Mouse (Mus musculus) thymus, adult 18-20 months (tissue): ENCODE results near the gene Slc12a8.

Source experiments
- DNase-seq, 2 experiments: peaks; one replicate each; pipeline ENCODE4 v3.0.0; 2022; ENCODE audit warnings: mixed read lengths in 2 of 2

Slc12a8 gene

DNA sequence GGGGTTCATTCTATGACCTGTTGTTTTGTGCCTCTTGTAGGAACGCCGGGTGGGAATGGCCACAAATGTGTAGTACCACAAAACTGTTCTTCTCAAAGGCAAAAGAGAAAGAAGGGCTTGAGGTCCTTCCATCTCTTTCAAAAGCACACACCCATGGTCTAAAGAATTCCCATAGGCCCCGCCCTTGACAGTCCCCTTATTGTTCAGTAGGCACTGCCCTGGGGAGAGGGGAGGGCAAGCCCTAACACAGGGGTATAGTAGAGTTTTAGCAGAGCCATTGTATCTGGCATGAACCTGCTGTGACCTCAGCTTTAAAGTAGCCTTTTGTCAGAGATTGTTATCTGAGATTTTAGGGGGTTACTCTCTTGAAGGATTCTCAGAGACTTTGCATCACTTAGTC, 98.9 kb downstream of the Slc12a8 start:
- DNase-seq: no peak

DNA sequence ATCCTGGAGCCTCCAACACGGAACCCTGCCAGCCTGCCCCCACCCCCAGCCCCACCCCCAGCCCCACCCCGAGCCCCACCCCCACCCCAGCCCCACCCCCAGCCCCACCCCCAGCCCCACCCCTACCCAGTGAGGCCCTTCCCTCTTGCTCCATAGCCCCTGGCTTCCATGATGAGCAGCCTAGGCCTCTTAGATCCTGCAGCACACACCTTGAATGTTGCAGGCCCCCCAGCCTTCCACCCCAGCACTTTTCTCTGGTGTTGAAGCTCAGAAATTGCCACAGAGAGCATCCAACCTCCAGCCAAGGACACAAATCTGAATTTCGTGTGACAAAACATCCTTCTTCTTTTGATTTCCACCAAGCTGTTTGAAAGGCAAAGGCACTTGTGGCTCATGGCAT, 104.7 kb downstream of the Slc12a8 start:
- DNase-seq: no peak

DNA sequence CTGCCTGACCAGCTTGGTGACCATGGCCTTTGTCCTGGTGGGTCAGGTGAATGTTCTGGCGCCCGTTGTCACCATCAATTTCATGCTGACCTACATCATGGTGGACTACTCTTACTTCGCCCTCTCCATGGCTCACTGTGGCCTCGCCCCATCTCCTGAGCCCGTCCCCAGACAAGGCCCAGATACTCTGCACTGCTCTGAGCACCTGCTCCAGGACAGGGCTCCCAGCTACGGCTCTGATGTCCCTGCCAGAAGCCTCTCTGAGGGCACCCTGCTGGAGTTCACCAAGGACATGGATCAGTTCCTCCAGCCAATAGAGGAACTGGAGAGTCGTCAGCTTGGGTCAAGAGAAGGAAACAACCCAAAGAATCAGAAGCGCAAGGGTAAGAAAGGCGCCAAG, 107.5 kb downstream of the Slc12a8 start:
- no peak for DNase-seq

DNA sequence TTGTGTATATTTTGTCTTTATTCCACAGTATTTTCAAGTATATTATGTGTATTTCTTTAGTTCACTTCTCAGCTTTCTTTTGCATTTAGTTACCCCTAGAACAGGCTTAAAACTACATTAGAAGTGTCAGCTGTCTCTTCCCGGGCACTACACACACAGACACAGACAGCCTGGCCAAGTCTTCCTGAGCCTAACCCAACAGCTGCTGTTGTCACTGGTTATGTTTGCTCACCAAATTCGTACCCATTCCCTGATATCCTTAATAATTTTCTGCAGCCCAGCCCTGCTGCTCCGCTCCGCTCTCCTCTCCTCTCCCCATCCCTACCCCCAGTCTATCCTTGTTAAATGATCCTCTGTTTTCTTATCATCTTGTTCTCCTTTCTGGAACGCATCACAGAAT, 112.4 kb downstream of the Slc12a8 start:
- no peak for DNase-seq

DNA sequence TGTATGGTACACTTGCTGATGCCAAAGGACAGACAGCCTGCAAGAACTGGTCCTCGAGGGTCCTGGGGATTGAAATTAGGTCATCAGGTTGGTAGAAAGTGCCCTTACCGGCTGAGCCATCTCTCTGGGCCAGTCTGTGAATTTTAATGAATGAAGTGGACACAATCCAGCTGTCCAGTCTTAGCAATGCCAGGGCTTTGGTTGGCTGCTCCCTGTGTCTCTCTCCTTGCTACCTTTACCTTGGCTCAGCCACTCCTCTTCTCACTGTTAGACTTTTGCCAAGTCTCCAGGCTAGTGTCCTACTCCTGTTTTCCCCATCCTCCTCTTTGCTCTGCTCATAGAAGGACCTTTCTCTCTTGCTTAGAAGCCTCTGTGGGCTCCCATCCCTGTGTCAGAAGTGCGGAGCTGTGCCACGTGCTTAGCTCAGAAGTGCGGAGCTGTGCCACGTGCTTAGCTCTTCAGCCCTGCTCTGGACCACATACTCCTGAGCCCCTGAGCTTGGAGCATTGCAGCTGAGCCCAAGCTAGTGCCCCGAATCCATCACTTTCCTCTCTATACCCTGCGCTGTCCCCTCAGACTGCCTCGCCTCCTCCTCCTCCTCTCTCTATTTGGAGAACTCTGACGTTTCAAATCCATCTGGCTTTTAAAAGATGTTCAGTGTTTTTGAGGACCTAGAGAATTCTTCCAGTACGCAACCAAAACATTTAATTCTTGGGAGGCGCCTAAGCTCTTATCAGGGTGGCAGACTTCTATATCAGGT, 118.9 kb downstream of the Slc12a8 start:
- DNase-seq: no peak

DNA sequence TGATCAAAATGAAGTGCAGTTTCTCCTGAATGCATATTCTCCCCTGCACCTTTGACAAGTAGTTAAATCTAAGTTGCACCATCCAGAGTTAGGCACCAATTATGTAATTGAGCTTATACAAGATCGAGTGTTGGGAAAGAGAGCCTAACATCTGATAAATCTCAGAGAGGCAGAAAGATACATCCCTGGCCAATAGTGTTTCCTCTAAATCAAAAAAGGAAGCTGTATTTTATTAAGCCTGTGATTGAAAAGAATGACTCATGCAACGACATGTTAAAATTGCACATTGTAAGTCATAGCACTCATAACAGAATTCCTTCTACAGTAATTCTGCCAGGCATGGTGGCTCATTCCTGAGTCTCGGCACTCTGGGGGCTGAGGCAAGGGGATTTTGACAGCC, 124.7 kb downstream of the Slc12a8 start:
- DNase-seq: no peak

DNA sequence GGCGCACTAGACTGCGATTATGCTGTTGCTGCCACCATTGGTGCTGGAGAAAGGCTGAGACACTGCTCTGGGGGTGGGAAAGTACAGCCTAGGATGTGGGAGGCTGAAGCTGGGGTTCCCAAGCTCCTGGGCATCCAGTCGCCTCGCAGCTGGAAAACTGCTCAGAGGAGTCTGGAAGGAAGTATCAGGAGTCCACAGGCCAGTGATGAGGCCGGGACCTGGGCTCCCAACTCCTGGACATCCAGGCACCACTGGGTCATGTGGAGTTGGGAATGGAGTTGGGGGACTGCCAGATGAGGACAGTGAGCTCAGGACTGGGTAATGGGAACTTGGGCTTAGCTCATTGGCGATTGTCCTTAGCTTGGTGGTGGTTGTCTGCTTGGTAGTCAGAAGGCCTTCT, 136.0 kb downstream of the Slc12a8 start:
- DNase-seq: no peak

DNA sequence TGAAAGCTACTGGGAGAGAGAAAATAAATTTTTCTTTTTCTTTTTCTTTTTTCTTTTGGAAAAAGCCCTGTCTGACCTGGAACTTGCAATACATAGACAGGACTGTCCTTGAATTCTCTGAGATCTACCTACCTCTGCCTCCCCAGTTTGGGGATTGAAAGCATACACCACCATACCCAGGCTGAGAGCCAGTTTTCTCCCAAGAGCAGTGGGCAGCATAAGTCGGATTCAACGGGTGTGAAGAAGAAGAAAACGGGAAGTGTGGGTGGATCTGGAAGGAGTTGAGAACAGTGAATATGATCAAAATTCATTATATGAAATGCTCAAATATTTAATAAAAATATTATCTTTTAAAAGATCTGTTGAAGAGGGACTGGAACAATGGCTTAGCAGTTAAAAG, 138.3 kb downstream of the Slc12a8 start:
- no peak for DNase-seq

DNA sequence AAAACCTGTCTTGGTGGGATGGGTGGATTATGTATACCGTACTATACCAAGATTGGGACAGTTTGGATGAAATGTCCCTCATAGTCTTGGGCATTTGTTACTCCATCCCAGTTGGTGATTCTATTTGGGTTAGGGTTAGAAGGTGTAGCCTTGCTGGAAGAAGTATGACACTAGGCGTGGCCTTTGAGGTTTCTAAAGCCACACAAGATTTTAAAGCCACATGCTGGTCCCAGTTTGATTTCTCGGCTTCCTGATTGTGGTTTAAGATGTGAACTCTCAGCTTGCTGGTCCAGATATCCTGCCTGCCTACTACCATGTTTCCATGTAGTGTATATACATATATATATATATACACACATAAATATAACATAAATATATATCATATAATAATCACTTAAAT, 140.1 kb downstream of the Slc12a8 start:
- DNase-seq: no peak

DNA sequence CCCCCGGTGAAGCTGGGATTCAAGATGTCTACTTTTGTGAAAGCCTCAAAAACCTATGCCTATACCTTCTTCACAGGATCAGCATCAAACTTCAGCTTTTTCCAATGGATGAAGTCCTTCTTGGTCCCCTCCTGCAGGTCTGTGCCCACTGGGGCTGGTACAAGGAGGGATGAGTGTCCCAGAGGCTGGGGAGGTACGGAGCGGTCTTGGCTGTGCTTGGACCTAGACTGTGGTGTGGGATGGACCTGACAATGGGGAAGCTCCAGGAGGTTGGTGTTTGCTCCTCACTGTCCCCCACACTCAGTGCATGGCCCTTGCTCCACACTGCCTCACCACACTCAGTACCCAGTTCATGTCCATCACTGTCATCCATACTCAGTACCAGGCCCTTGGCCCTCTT, 141.0 kb downstream of the Slc12a8 start:
- no peak for DNase-seq

DNA sequence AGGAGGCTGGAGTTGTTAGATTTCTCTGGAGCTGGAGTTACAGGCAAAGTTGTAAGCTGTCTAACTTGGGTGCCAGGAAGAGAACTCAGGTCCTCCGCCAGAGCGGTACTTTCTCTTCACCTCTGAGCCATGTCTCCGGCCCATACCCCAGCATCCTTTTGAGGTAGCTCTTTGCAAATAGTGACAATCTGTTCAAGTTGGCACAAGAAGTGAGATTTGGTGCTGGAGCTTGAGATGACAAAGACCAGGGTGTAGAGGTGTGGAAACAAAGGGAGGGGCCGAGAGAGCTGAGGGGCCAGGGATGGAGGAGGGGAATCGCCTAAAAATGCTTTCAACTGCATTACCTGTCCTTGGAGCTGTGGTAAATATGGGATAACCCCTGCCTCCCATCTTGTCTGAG, 142.4 kb downstream of the Slc12a8 start:
- DNase-seq: no peak

DNA sequence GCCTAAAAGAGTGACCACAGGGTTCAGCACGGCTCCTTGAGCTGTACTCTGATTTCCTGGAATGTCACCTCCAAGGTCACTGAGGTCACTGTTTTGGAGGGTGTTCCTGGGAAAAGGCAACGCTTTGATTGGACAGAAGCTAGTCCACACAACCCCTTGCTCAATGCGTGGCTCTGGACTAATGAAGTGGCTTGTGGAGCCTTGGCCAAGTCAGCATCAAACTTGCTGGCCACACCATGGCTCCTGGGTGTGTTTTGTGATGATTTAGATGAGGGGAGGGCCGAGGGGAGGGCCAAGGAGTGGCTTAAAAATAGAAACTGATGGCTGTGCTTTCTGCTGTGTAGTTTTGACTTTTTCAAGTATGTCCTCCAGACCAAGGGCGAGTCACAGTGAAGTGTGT, 143.0 kb downstream of the Slc12a8 start:
- DNase-seq: no peak

DNA sequence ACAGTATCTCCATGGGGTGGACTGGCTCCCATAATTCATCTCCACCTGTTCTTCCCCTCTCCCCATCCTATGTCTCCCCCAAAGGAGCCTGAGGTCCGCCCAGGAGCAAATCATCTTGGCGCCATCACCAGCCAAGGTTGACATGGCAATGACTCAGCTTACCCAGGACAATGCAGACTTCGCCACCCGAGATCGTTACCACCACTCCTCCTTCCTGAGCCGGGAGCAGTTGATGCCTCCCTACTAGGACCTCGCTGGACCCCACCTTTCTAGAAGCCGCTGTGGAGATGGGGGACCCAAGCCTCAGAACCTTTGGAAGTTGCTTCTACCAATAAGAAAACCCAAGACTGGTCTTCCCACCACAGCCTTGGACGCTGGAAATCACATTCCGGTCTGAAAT, 145.7 kb downstream of the Slc12a8 start:
- DNase-seq: no peak

DNA sequence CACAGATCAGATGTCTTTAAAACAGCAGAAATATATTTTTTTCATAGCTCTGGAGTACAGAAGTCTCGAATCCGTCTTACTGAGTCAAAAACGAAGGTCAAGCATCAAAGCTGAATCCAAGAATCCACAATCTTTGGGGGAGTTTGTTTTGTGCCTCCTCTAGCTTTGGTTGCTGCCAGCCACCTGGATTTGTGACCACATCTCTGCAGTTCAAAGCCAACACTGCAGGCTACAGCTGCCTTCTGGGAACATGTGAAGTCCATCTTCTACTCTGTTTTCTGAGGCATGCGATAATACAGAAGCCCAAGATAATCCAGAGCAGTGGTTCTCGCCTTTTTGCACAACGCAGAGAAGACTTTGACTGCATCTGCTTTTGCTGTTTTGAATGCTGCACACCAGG, 149.1 kb downstream of the Slc12a8 start:
- no peak for DNase-seq

DNA sequence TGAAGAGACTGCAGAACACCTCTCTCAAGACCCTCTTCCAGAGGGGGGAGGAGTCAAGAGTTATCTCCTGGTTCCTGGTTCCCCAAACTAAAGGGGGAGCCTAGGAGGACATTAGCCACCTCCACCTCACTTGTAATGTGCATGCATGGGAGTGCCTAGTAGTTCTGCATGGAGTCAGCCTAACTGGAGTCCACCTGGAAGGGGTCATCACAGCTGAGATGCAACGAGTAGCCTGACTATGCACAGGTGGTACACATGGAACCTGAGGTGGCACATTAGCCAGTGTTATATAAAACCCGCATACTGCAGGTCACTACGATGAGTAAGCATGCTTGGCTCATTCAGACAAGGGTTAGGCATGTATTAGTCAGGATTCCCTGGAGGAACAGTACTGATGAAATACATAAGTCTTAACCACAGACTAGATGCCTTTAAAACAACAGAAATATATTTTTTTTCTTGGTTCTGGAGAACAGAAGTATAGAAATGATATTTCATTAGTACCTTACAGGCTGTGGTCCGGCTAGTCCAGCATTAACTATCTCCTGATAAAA, 149.9 kb downstream of the Slc12a8 start:
- no peak for DNase-seq

DNA sequence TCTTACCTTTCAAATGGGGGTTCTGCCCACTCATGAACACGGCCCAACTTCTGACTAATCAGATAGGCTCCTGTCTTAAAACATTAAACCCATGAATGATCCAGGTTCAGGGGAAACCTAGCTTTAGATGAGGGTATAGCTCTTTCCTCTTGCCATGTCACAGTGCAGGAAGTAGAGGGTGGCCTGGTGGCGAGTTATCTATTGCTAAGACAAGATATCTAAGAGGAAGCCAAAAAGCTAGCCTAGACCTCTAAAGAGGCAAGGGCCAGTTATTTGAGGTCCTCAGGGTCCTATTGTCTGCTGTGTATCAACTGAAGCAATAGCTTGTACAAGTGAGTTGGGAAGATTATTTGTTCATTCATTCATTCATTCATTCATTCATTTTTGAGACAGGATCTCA, 151.3 kb downstream of the Slc12a8 start:
- DNase-seq: no peak

DNA sequence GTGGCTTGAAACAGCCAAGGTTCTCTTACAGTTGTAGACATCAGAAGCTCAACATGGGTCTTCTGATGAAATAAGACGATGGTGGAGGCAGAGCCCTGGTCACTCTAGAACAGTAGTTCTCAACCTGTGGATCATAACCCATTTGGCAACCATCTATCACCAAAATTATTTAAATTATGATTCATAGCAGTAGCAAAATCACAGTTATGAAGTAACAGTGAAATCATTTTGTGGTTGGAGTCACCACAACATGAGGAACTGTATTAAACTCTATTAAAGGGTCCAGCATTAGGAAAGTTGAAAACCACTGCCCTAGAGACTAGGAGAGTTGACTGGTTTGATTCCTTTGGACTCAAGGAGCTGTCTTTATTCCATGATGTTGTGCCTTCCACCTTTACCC, 151.9 kb downstream of the Slc12a8 start:
- no peak for DNase-seq

DNA sequence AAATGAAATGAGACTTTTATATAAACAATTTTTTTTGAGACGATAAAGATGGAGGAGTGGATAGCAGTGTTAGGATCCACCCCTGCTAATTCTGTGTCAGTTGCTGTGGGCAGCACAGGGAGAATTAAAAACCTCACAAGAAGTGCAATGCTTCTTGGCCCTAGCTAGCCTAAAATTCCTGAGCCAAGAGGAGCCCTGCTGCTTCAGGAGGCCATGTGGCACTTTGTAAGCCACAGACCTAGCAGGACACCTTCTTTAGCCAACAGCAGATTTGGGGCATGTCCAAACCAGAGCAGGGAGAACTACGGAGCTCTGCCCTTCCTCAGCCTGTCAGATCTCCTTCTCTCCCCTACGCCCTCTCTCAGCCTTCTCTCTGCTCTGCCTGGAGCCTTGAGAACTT, 153.2 kb downstream of the Slc12a8 start:
- no peak for DNase-seq

DNA sequence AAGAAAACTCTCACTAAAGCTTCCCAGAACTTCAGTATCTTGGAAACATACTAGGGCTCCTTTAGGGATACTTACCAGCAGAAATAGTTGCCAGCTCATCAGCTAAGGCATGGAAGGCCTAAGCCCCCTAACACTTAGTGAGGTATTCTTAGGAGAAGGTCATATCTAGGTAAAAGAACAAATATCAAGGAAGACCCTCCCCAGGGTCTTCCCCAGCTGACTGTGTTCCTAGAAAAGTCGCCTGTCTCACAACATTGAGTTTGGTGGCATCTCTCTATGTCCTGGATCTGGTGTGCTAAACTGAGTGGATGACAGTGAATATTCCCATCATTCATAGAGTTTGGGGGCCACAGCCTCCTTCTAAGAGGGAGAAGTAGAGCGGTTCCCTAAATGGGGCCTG, 153.8 kb downstream of the Slc12a8 start:
- no peak for DNase-seq

DNA sequence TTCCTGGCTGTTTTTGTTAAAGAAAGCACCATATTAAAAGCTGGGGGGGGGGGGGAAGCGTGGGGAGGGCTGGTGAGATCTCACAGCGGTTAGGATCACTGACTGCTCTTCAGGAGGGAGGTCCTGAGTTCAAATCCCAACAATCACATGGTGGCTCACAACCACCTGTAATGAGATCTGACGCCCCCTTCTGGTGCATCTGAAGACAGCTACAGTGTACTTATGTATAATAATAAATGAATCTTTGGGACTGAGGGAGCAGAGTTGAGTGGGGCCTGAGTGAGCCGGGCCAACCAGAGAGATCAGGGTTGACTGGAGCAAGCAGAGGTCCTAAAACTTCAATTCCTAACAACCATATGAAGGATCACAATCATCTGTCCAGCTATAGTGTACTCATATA, 155.1 kb downstream of the Slc12a8 start:
- no peak for DNase-seq

DNA sequence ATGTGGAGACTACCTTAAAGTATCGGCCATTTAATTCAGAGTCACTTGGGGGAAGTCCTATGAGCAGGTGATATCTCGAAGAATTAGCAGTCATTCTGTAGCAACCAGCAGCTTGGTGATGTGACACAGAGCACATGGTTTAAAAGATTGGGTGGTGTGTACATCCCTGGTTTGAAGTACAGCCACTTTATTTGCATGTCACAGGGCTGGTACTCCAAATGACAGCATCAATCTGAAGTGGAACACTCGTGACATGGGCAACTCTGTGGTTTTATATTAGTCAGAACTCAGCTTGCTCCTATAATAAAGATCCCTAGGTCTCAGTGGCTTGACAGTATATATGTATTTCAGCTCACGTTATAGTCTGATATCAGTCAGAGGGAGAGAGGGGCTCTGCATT, 155.5 kb downstream of the Slc12a8 start:
- DNase-seq: no peak

DNA sequence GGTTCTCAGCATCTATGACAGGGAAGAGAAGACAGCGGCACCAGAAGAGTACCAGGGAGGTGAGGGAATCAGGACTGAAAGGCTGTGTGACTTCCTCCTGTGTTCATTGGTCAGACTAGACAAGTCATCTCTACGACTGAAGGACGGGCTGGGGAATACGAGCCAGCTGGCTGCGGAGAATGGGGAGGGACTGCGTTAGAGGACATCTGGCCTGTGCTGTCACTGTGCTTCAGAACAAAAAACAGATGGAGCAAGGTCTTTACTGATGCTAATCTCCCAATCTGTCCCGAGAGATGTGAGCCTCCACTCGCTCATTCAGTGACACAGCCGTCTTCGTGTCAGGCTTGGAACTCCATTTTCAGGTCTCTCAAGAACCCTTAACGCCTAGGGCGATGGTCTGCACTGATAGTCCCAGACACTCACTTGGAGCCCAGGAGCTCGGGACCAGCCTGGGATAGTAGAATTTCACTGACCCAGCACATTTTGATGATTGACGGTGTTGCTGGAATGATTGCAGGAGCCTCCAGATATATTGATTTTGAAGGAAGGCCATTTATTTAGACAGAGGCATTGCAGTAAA, 156.5 kb downstream of the Slc12a8 start:
- DNase-seq: no peak

DNA sequence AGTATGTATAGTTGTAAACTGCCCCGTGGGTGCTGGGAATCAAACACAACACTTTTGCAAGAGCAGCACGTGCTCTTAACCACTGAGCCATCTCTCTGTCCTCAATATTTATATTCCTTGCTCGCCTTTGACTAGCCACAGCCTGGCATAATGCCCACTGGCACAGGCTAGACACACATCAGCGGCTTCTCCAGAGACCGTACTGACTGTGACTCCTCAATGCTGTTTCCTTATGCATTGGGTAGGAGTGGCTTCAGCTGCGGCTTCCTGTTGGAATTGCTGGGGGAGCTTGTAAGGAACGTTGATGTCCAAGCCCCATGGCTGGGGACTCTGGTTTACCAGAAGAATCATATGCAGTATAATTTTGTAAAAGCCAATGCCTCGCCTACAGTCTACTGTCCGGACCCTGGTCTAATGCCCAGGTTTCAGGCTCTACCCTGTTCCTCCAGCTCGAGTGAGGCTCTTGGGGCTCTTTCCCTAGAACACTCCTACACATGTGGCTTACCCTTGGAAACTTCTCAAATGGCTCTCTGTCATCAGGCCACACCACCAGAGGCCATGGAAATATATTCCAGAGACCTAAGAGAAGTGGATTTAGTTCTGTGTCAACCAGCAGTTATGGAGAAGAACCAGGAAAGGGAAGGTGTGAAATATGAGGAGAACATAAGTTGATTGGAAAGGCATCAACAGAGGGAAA, 158.2 kb downstream of the Slc12a8 start:
- DNase-seq: no peak

DNA sequence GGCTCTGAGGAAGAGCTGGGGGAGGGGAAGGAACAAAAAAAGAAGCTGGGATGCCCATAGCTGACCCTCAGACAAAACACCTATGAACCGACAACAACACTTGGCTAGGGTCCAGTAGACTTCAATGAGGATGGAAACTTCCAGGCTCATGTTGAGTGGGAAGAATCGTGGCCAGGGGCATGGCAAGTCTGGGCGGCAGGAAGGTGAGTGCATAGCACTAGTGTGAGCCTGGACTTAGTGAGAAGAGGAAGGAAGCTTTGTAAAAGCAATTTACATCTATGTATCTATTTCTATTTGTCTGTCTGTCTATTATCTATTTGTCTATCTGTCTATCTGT, 158.7 kb downstream of the Slc12a8 start:
- no peak for DNase-seq
